Mouse (Mus musculus) lung, postnatal 0 days (tissue): Measurements from ENCODE around the gene Khdc1c.

Source experiments
- CTCF ChIP-seq: IDR thresholded peaks from 2 replicates; pipeline ENCODE4 v1.5.1; 2016; ENCODE audit warnings: antibody characterized with exemption, mild to moderate bottlenecking
- EP300 ChIP-seq: IDR thresholded peaks from 2 replicates; pipeline ENCODE4 v1.6.1; 2016; ENCODE audit warnings: antibody characterized with exemption, mild to moderate bottlenecking, control low read depth

DNA sequence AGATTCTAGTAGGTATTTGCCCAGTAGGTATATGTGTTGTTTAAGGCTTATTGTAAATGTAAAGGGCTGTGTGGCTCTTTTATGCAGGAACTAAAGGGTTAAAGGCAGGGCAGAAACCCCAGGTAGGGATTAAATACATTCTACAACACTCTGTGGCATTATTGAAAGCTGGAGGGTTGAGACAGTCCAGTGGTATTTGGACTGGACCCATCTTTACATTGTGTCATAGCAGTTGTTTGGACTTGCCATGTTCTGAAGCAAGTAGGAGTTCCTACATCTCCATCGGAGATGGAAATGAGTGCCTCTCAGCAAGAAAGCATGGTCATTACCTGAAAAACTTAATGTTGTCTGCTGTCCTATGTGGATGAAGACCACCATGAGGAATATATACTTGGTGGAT, 27.4 kb upstream of the Khdc1c start:
- TF ChIP-seq CTCF (no peak), EP300 (no peak)
